Comparison of ENCODE assay signal across 8 mouse cellular contexts in the genomic region with DNA sequence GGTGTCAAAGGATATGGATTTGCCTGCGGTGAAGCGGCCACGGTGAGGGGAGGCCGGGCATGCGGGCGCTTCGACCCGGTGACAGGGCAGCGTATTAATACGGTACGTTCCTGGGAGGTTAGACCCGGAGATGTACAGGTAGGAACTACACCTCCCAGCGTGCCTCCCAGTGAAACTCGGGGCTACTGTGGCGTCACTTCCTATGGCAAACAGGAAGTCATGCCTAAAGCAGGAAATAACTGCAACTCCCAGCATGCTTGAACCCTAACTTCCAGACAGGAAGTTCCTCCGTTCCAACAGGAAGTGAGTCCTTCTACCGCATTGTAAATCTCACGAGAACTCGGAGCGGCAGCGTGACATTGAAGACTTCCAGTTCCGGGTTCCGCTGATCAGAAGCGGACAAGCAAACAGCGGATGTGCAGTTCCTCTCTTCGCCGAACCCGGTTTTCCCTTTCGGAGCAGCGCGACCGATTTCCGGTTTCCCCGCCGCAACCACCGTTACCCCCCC.
DNase-seq lines count a peak whose midpoint lies in the region; ATAC-seq and TF ChIP-seq lines count a peak whose summit lies in the region.

No protein-coding gene starts in this region.

- H3K9ac ChIP-seq in heart, embryonic 15.5 days, result peak overlapping the region; percentile 62; the same call in 1 of the 2 replicates
- peak overlapping the region; percentile 51 for H3K9ac ChIP-seq in liver, embryonic 14.5 days (replicated peaks)
- peak overlapping the region; percentile 39 for H3K9ac ChIP-seq in neural tube, embryonic 11.5 days (ENCODE audit: low read length)
- H3K9ac ChIP-seq in stomach, postnatal 0 days (ENCODE audit: low read length), result peak overlapping the region; percentile 62

- ATAC-seq in CD4-positive, CD25-positive, alpha-beta regulatory T cell, adult 4 months, result peak; percentile 76
- ATAC-seq in heart, embryonic 15.5 days (replicated peaks; ENCODE audit: insufficient number of reproducible peaks, insufficient read depth, low FRiP score, low read depth), result peak; percentile 87
- peak; percentile 88 for ATAC-seq in liver, embryonic 14.5 days (ENCODE audit: insufficient read depth)
- ATAC-seq in neural tube, embryonic 11.5 days (ENCODE audit: insufficient read depth, low FRiP score, low TSS enrichment), result peak; percentile 78
- ATAC-seq in stomach, postnatal 0 days (ENCODE audit: low FRiP score, low TSS enrichment), result peak; percentile 92

- peak overlapping the region; percentile 86 for H3K4me3 ChIP-seq in brown adipose tissue, adult 24 weeks (ENCODE audit: insufficient read depth, low read depth, low read length)
- peak overlapping the region; percentile 69 for H3K4me3 ChIP-seq in heart, embryonic 15.5 days
- peak overlapping the region; percentile 69 to 70 for H3K4me3 ChIP-seq in liver, embryonic 14.5 days (ENCODE audit: insufficient read depth in 1 of 2, low read depth in 2 of 2, low read length in 2 of 2)
- peak overlapping the region; percentile 44 for H3K4me3 ChIP-seq in neural tube, embryonic 11.5 days (ENCODE audit: low read depth, low read length)
- peak overlapping the region; percentile 60 for H3K4me3 ChIP-seq in stomach, postnatal 0 days (ENCODE audit: low read depth, low read length)

- WGBS in heart, embryonic 15.5 days, result 17% methylated on average over 36 of the region's 36 CpGs
- WGBS in liver, embryonic 14.5 days (ENCODE audit: insufficient replicate concordance), result 8% methylated on average over 36 of the region's 36 CpGs
- WGBS in neural tube, embryonic 11.5 days, result 23% methylated on average over 36 of the region's 36 CpGs
- WGBS in stomach, postnatal 0 days, result 18% methylated on average over 33 of the region's 36 CpGs

- TF ChIP-seq CTCF in liver, embryonic 14.5 days (IDR thresholded peaks at IDR 0.05; ENCODE audit: low read depth), result no peak
- no peak for TF ChIP-seq CTCF in stomach, postnatal 0 days (IDR thresholded peaks at IDR 0.05; ENCODE audit: low read depth)

- peaks cover 34% of the 10 kb centered on the region for H3K36me3 ChIP-seq in heart, embryonic 15.5 days
- peaks cover 21% of the 10 kb centered on the region for H3K36me3 ChIP-seq in liver, embryonic 14.5 days (replicated peaks; ENCODE audit: control insufficient read depth, insufficient read depth, low read depth)
- peaks cover 12% of the 10 kb centered on the region; the same call in 1 of the 2 replicates for H3K36me3 ChIP-seq in neural tube, embryonic 11.5 days (ENCODE audit: control insufficient read depth, insufficient read depth, low read length)
- H3K36me3 ChIP-seq in stomach, postnatal 0 days (ENCODE audit: control insufficient read depth, insufficient read depth, low read length), result peaks cover 7% of the 10 kb centered on the region

- H3K4me2 ChIP-seq in heart, embryonic 15.5 days, result peak overlapping the region; percentile 68
- peak overlapping the region; percentile 79 for H3K4me2 ChIP-seq in liver, embryonic 14.5 days (ENCODE audit: low read depth)
- H3K4me2 ChIP-seq in neural tube, embryonic 11.5 days (ENCODE audit: low read depth), result peak overlapping the region; percentile 25
- peak overlapping the region; percentile 68 for H3K4me2 ChIP-seq in stomach, postnatal 0 days (replicated peaks; ENCODE audit: low read depth)

- no peaks in the 10 kb centered on the region for H3K4me1 ChIP-seq in brown adipose tissue, adult 24 weeks (ENCODE audit: control insufficient read depth, insufficient read depth, insufficient read length, low read length)
- H3K4me1 ChIP-seq in heart, embryonic 15.5 days (replicated peaks), result peaks cover 9% of the 10 kb centered on the region; the same call in 1 of the 2 replicates
- peaks cover 0 to 4% of the 10 kb centered on the region in 2 experiments; a peak in 3 of 4 replicates for H3K4me1 ChIP-seq in liver, embryonic 14.5 days (replicated peaks; ENCODE audit: control insufficient read depth in 2 of 2, insufficient read depth in 2 of 2, low read length in 1 of 2)
- no peaks in the 10 kb centered on the region for H3K4me1 ChIP-seq in neural tube, embryonic 11.5 days (ENCODE audit: control insufficient read depth, insufficient read depth, low read length)
- no peaks in the 10 kb centered on the region for H3K4me1 ChIP-seq in stomach, postnatal 0 days (replicated peaks; ENCODE audit: control insufficient read depth, insufficient read depth)

- H3K9me3 ChIP-seq in heart, embryonic 15.5 days (replicated peaks), result no peaks in the 10 kb centered on the region
- H3K9me3 ChIP-seq in liver, embryonic 14.5 days (ENCODE audit: control insufficient read depth, low read length), result peaks cover 3% of the 10 kb centered on the region
- H3K9me3 ChIP-seq in neural tube, embryonic 11.5 days (ENCODE audit: control insufficient read depth, low read length), result peaks cover 5% of the 10 kb centered on the region
- no peaks in the 10 kb centered on the region for H3K9me3 ChIP-seq in stomach, postnatal 0 days (ENCODE audit: control insufficient read depth, low read length)

- no peaks in the 10 kb centered on the region for H3K27me3 ChIP-seq in heart, embryonic 15.5 days
- no peaks in the 10 kb centered on the region for H3K27me3 ChIP-seq in liver, embryonic 14.5 days (ENCODE audit: control insufficient read depth, insufficient read depth, low read length)
- no peaks in the 10 kb centered on the region for H3K27me3 ChIP-seq in neural tube, embryonic 11.5 days (ENCODE audit: control insufficient read depth, insufficient read depth, low read length)
- no peaks in the 10 kb centered on the region for H3K27me3 ChIP-seq in stomach, postnatal 0 days (ENCODE audit: control insufficient read depth, insufficient read depth, low read length)

- 0 out of 2 replicates have a peak, but pooled peaks have one; percentile 35 for TF ChIP-seq EP300 in liver, embryonic 14.5 days (IDR thresholded peaks at IDR 0.05; ENCODE audit: low read depth)
- TF ChIP-seq EP300 in stomach, postnatal 0 days (optimal IDR thresholded peaks at IDR 0.05), result peak; percentile 92

- no peak overlapping the region for H3K27ac ChIP-seq in brown adipose tissue, adult 24 weeks (replicated peaks; ENCODE audit: low read depth, low read length)
- H3K27ac ChIP-seq in heart, embryonic 15.5 days, result peak overlapping the region; percentile 84
- H3K27ac ChIP-seq in liver, embryonic 14.5 days, result peak overlapping the region; percentile 69
- H3K27ac ChIP-seq in neural tube, embryonic 11.5 days (ENCODE audit: low read depth, low read length), result peak overlapping the region; percentile 64
- H3K27ac ChIP-seq in stomach, postnatal 0 days (replicated peaks), result peak overlapping the region; percentile 92

- peak; percentile 95 for DNase-seq in fat pad, adult 2 months (ENCODE audit: extremely low read depth, low read depth, low spot score)
- peak; percentile 92 to 97 for DNase-seq in kidney, postnatal 25 days
- DNase-seq in liver, embryonic 14.5 days (ENCODE audit: low read depth in 3 of 3, low spot score in 3 of 3), result peak; percentile 93 to 95 (median 95)
- DNase-seq in neural tube, embryonic 11.5 days (ENCODE audit: low spot score), result peak; percentile 90
- peak; percentile 88 for DNase-seq in stomach, postnatal 0 days (ENCODE audit: low spot score)

Comparison
In these comparisons a context has a peak if more than half of its experiments do, and no peak if none do; other contexts are left out.
1. H3K4me2 ChIP-seq: peak in every context shown above with its lines; median percentile 79 in liver, embryonic 14.5 days; 68 in heart, embryonic 15.5 days; 68 in stomach, postnatal 0 days; 25 in neural tube, embryonic 11.5 days.